Mouse (Mus musculus) induced T-regulatory cell, adult 2 months (primary cell): ENCODE results near the gene Sorbs2.

Experiments used
- DNase-seq: peaks from one replicate; pipeline ENCODE4 v3.0.0-alpha.2; 2012; ENCODE audit warnings: low read depth

The Sorbs2 gene

DNA sequence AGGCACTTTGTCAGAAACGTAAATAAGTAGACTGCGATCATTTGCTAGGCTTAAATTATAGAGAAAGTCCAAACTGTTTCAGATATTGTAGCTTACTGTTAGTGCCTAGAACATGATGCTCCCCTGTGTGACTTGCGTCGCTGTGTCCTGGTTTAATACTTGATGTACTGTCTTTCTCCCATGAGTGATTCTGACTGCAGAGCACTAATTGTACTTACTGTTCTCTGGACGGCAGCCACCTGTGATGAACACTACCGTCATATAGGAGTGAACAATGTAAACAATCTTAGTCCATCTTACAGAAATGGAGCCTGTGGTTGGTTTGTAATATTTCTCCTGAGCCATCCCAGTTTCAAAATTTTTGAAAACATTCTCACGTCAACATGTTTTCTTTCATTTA is 248.4 kb downstream of the Sorbs2 start:
- no peak for DNase-seq

DNA sequence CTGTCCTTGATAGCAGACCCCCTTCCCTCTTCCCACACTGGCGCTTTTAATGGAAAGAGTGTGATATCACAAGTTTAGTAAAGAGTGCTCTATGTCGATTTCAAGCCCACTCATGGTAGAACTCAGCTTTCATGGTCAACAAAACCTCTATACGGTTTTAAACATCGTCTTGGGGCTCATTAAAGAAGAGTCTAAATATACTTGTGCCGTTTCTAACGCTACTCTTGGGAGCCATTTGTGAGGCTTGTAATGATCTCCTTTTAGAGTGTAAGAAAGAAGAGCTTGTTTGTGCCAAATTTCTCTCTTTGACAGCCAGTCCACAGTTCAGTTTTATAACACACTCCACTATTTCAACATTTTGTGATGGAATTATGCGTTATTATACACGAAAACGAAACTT is 253.0 kb downstream of the Sorbs2 start:
- no peak for DNase-seq

DNA sequence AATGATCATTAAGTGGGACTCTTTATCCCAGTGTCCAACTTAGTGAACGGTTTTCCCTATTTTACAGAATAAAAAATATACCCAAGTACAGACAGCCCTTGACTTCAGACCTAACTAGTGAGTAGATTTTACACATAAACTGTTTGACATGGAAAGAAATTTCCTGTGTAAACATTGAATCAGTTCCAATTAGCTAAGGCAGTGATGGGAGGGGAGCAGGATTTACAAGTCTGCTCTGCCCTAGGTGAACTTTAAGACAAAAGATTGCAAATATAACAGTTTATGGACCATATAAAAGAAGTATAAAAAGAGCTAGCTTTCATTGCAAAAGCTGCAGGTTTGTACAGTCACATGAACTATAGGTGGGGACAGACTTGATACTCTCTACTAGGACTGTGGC is 253.5 kb downstream of the Sorbs2 start:
- no peak for DNase-seq

DNA sequence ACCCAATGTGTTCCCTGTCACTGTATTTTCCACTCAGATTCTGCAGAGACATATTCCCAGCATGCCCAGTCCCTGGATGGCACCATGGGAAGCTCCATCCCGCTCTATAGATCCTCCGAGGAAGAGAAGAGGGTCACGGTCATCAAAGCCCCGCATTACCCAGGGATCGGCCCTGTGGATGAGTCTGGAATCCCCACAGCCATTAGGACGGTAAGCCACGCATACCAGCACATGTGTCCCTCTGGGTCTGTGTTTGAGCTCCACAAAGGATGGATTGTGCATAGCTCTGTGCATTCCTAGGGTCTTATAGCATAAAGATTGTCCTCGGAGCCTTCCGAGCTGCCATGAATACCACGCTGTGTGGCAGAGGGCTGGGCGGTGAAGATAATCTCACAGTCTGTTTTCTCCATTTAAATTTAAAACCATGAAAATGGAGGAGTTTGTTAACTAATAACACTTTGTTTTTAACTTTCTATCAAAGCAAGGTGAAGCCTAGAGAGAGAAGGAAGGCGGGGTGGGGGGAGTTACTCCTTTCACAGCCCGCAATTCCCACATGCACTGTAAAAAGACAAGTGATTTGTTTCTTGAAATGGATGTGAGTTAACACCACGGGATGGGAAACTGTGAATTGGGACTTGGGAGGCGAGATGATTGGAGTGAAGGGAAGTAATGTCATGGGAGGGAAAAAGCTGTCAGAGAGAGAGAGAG is 255.5 kb downstream of the Sorbs2 start:
- no peak for DNase-seq

DNA sequence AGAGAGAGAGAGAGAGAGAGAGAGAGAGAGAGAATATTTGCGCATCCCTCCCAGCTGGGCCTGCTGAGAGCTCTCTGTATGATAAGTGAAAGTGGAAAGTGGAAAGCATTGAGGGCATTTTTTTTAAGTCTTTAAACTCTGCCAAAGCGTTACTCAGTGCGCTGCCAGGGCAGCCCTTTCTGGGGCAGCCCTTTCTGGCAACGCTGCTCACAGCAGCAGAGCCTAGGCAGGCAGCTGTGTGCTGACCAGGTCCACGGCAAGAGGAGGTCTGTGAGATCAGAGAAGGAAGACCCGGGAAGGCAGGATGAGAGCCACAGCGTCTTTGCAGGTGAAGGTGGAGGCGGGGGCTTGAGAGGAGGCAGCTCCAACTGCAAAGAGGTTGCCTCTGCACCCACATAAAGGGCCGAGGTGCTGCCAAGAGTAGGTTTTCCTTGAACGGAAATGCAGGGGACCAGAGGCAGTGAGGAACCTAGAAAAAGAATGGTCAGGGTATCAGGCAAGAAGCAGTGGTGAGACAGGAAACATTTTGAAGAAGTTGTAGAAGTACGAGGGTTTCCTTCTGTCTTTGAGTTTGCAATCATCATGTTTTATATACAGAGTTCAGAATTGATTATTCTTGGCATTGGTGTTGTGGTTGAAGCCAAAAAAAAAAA is 256.2 kb downstream of the Sorbs2 start:
- DNase-seq, result no peak

DNA sequence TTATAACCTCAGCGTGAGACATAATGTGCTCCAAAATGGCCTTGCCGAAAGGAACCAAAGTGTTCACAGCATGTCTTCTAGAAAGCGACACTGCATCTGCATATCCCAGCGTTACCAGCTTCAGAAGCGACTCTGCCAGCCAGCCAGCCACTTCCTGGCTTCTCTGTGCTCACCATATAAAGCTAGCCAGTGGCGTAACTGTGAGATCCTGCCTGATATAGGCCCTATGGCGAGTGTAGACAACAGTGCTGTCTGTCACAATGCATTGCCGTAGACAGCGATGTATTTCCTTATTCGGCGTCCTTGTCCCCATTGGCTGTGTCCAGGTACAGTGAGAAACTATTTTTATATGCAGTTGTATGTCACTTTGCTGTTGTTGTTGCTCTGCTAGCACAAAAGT is 258.6 kb downstream of the Sorbs2 start:
- no peak for DNase-seq

DNA sequence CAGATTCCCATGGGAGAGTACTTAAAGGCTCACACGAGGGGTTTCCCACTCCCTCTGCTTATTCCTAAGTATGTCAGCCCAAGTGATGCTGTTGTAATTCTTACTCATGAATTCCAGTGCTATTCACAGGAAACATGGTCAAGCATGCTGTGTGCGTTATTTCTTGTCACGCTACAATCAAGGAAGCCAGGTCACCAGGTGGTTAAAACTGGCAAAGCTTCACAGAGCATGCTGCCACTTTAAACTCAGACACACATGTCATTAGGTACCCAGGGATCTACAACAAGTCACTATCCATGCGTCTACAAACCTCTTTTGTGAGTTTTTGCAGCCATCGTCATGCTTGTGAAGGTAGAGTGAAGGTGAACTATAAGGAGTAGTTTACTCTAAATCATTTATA is 267.3 kb downstream of the Sorbs2 start:
- DNase-seq, result no peak

DNA sequence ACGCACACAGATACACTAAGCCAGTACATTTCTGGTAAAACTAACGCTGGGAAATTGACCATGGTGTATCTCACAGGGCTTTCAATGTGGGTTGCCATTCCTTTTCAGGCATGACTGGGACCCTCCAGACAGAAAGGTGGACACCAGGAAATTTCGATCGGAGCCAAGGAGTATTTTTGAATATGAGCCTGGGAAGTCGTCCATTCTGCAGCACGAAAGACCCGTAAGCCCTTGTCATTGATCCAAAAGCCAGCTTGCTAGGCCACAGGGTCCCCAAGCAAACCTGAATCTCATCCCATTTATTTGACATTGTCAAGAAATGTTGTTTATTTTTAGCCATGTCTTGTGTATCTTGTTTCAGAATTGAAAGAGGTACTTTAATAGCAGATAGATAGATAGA is 267.9 kb downstream of the Sorbs2 start:
- no peak for DNase-seq

DNA sequence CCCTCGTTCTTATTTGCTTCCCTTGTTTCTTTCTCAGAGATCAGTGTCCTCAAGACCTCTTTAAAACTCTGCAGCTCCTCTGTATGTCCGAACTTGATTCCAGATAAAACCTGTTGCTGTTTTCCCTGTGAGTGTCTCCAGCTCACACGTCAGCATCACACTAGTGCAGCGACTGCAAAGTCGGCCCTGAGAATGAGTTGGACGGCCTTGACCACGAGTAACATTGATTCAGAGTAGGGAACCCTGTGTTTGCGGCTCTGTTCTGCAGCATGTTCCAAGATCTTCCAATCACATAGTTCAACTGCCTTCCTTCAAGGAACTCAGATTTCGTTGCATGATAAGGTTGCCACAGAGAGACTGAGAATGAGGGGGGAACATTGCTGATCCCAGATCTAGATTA is 268.8 kb downstream of the Sorbs2 start:
- no peak for DNase-seq

DNA sequence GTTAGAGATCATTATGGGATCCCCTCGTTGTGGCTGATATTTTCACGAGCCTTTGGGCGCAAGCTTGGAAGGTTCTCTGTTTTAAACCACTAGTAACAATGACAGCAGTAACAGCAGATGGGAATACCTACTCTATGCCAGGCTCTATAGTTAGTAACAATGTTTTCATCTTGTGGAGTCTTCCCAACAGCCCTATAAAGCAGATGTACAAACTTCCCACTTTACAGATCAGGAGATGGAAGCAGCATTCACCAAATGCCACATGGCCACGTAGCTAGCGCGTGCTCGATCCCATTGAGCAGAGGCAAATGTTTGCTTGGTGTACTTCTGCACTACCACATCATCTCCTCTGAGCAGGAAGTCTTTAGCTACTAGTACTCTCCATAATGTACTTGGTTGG is 269.4 kb downstream of the Sorbs2 start:
- no peak for DNase-seq

DNA sequence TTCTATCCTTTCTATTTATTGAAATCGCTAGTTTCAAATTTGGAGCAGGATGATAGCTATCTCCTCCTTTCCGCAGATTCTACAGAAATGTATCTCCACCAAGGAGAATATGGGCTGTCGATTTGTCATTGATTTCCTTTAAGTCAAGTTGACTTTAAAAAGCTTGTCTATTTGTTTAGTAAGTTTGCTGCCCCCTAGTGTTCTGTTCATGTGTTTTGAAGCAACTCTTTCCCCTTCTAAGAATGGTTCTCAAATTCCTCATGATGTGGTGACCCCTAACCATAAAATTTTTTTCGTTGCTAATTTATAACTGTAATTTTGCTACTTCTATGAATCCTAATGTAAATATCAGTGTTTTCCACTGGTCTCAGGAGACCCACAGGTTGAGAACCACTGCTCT is 273.0 kb downstream of the Sorbs2 start:
- peak; percentile 13 for DNase-seq

DNA sequence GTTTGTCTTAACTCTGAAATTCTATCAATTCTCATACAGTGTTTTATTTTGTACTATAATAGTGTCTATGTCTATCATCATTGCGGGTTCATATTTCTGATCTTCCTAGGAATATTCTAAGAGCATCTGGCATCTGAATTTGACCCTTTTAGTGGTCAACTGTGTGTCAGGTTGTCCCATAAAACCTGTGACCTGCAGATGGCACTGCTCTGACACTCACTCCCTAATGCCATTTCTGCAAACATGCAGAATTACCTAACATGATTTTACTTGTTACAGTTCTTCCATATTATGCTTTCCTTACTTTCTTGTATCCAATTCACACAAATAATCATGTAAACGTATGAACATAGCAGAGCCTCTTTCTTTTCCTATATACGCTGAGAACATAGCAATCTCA is 281.0 kb downstream of the Sorbs2 start:
- no peak for DNase-seq

DNA sequence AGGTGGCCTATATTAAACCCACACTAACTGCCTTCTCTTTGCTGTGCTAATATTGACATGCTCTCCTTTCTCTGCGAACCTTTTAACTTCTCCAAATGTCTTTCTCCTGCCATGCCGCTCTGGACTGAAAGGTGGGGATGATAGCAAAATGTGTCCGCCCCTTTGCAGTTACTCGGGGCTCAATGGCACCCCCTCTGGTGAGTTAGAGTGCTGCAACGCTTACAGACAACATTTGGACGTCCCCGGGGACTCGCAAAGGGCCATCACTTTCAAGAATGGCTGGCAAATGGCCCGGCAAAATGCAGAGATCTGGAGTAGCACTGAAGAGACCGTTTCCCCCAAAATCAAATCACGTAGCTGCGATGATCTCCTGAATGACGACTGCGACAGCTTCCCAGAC is 287.3 kb downstream of the Sorbs2 start:
- no peak for DNase-seq

DNA sequence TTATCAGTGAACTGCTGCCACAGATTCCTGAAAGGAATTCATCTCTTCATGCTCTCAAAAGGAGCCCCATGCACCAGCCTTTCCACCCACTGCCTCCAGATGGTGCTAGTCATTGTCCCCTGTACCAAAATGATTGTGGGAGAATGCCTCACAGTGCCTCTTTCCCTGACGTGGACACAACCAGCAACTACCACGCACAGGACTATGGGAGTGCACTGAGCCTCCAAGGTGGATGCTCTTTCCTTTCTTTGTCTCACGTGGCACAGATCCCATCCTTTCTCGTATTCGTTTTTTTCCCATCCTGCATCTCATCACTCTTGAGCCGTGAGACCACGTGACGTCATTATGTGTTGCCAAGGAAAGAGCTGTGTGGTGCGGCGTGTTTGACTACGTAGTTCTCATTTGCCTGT is 288.7 kb downstream of the Sorbs2 start:
- DNase-seq, result no peak

DNA sequence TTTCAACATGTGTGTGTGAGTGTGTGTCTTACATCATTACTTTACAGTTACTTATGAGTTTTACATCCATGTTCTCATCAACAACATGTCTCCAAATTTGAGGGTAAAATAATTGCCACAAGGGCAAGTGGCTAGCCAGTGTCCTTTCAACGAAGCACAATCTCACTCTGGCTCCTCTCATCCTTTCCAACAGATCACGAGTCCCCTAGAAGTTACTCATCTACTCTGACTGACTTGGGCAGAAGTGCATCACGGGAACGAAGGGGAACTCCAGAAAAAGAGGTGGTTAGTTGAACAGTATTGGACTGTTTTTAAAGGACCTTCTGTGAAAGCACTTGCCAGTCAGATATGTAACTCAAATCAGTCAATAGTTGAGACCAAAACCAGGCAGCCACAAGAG is 291.9 kb downstream of the Sorbs2 start:
- DNase-seq, result no peak

DNA sequence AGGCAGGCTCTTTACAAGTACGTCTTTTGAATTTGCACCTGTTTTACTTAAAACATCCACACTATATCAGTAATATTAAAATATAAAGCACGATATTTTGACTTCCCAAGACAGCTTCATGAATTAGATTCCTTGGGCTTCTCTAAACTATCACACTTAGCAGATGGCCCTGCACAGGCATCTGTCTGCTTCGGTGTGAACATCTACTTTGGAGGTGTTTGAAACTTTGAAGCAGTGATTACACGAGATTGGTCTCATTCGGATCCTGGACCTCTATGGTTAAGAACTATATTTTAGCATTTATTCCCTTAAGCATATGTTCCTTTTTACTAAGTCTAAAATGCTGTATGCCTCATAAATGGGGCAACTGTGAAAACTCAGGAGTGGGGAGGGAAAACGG is 301.0 kb downstream of the Sorbs2 start:
- DNase-seq, result no peak

DNA sequence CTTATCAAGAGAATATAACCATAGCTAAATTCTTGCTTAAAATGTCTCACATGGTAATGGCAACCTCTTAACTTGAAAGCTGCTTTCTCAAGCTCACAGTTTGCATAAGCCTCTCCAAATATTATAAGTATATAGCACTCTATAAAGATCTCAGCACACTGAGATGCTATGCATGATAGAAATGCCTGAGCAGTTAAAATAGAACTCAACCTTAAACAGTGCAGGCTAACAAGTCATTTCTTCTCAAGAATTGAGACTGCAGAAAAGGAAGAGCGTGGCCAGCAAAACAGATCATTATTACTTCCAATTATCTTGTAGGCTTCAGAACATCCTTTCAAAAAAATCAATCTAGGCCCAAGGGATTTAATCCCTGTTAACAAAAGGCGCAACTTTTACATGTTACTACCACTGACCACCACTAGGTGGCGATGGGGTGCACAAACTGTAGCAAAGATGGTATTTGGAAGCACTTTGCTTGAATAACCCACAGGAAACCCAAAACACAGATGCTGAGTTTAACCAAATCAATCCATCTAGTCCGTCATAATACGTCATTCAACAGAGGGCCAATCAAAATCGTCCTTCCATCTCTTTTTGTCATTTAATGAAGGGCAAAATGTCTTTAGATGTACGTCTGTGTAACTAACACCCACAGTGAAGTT is 309.3 kb downstream of the Sorbs2 start:
- DNase-seq, result peak; percentile 57

DNA sequence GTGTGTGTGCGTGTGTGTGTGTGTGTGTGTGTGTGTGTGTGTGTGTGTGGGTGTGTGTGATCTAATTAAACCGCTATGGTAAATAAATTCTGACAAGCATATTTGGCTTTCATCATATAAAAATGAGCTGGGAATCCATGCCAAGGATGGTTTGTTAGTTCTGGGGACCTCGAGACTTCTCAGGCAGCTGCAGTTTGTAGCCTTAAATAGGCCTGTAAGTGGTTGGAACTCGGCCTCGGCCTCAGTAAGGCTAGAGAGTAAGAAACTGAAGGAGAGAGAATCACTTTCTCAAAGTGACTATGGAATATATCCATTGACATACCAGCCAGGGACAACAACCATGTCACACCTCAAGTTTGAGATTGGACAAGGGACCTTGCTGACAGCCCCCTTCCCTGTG is 314.1 kb downstream of the Sorbs2 start:
- no peak for DNase-seq

DNA sequence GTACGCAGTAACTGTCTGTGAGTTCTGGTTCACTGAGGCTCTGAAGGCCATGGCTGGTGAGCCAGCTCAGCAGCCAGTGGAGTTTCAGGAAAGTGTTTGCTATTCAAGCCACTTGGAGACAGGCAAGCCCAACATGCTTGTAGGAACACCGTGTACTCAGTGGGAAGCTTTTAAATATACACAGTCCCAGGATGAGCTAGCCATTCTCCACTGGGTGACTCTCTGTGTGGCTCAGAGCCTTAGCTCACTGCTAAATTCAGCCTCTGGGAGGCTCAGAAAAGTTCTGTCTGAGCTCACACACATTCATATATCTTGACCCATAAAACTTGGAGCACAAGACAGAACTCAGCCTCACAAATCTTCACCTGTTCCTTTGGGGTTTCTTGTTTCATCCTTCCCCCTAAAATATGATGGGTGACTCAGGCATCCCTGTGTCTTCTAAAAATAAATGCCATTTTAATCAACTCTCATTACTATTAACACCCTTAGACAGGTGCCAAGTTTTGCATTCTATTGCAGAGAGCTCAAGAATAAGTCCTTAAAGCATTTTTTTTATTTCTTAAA is 322.5 kb downstream of the Sorbs2 start:
- no peak for DNase-seq

DNA sequence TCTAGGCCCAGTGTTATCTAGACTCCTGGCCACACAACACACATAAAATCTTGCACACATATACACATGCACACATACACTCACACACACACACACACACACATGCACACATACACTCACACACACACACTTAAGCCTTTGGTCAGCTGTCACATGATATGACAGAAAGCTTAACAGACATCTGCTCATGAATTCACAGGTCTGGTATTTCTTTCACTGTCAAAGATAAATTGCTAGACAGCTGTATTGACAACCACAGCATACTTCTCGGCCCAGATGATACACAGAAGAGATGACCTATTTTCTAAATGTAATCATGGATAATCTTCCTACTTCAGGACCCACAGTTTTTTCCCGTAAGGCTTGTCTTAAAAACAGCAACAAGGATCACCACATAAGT is 326.3 kb downstream of the Sorbs2 start:
- DNase-seq, result no peak

DNA sequence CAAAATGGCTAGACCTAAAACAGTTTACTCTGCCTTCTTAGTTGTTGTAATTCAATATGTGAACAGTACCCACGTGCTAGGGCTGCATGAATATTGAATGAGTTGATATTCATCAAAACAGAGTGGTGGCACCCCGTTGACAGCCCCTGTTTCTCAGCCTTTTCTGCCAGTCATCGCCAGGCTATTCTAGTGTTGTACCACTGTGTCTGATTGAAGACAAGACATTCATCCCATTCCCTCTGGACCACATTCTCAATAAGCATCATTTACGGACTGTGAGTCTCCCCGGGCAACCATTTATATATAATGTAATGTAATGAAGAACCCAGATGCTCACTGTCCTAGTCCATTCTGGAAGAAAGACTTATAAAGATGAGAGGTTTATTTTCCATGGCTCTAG is 335.7 kb downstream of the Sorbs2 start:
- no peak for DNase-seq

DNA sequence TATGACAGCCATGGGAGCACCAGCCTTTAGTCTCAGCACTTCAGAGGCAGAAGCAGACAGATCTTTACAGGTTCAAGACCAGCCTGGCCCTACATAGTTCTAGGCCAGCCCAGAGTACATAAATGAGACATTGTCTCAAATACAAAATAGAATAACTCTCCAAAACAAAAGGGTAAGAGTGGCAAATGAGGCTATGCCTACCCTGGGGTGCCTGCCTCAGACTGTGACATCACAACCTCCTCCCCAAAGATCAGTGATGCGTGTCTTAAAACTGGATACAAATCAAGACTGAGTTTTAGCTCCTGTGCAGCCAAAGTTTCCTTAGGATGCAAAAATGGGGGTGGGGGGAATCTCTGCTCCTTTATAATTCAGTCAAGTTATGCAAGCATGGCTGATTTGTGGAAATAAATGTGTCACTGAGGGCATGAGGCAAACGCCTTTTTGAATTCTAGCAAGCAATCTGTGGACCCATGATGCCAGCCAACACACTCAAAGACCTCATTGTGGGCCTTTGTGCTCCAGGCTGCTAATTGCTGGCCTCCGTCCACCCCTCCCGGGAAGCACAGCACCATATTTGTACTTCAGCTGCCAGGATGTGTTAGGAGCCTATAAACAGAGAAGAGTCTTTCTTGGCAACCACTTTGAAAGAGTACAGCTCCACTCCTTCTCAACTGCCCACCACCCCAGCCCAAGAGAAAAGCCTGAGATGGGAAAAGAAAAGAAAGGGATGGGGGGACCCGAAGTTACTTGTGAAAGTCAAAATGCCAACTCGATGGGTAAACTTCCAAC is 336.7 kb downstream of the Sorbs2 start:
- DNase-seq, result no peak
